Mouse (Mus musculus): ENCODE results near the gene Cit.

GRCm38 (mm10) chr5:116004271-116004670 lies 159.2 kb downstream of the Cit start:
- TF ChIP-seq CTCF (IDR thresholded peaks at IDR 0.05) (no peak), POLR2A (IDR thresholded peaks at IDR 0.05; ENCODE audit: insufficient read depth, low read depth, low read length) (no peak), EP300 (IDR thresholded peaks at IDR 0.05; ENCODE audit: insufficient read depth, low read depth, low read length) (no peak)

Measured in heart, adult 2 months (tissue).